Mouse (Mus musculus) lung, embryonic 16.5 days (tissue): ENCODE measurements at regions not wholly inside any gene's neighbourhood (a gene's known extent, or its start where the extent isn't known, plus 50 kb on each side); places are given as distances from the start of the nearest gene placed in this dataset.
"Not testable (repeated sequence)": the region's sequence is repeated elsewhere in the genome, so short reads cannot be mapped to it uniquely, and the experiment has no call there.

Experiments
- ATAC-seq: fragments of 200-750 bp; cut with Nextera tagmentation; 2 replicates; pipeline ENCODE4 v1.8.0; 2017; ENCODE audit warnings: low read depth, mild to moderate bottlenecking, moderate library complexity
- H3K27ac ChIP-seq: fragments of 300-500 bp; sonication (generic); 2 replicates; pipeline ENCODE4 v1.5.1; 2014; ENCODE audit warnings: mild to moderate bottlenecking, control low read depth, low read length
- H3K27me3 ChIP-seq: fragments of 300-500 bp; sonication (generic); 2 replicates; pipeline ENCODE4 v1.6.1; 2014; ENCODE audit warnings: low read depth, low read length, mixed read lengths; ENCODE audit not compliant: control insufficient read depth, insufficient read depth
- H3K36me3 ChIP-seq: fragments of 300-500 bp; sonication (generic); 2 replicates; pipeline ENCODE4 v1.6.1; 2014; ENCODE audit warnings: low read length; ENCODE audit not compliant: control insufficient read depth, insufficient read depth
- H3K4me1 ChIP-seq: fragments of 300-500 bp; sonication (generic); replicated peaks from 2 replicates; pipeline ENCODE4 v1.6.1; 2014; ENCODE audit warnings: low read length, mixed read lengths; ENCODE audit not compliant: control insufficient read depth, insufficient read depth
- H3K4me2 ChIP-seq: fragments of 300-500 bp; sonication (generic); 2 replicates; pipeline ENCODE4 v1.6.1; 2014; ENCODE audit warnings: low read depth, low read length, control low read depth
- H3K4me3 ChIP-seq: fragments of 300-500 bp; sonication (generic); 2 replicates; pipeline ENCODE4 v1.5.1; 2014; ENCODE audit warnings: mild to moderate bottlenecking, low read length, control low read depth
- H3K9ac ChIP-seq: fragments of 300-500 bp; sonication (generic); 2 replicates; pipeline ENCODE4 v1.6.1; 2014; ENCODE audit warnings: low read length, control low read depth
- H3K9me3 ChIP-seq: fragments of 300-500 bp; sonication (generic); 2 replicates; pipeline ENCODE4 v1.6.1; 2016; ENCODE audit warnings: low read length; ENCODE audit not compliant: control insufficient read depth
- WGBS: fragments of 180-500 bp; shearing (Covaris S2); extraction: QIAGEN DNeasy Blood & Tissue Kit; methylation state at CpG from one replicate; pipeline ENCODE4 v1.1.7; 2014; 5-methylcytosine and 5-hydroxymethylcytosine counted together

- no peak for ATAC-seq
- Histone ChIP-seq H3K4me2 (no peak overlapping the region), H3K4me3 (no peak overlapping the region), H3K4me1 (no peaks in the 10 kb centered on the region), H3K27me3 (no peaks in the 10 kb centered on the region), H3K36me3 (no peaks in the 10 kb centered on the region), H3K9ac (no peak overlapping the region), H3K9me3 (no peaks in the 10 kb centered on the region), H3K27ac (no peak overlapping the region)
- 79% methylated on average over 4 of the region's 4 CpGs for WGBS
These were observed 112.9 kb downstream of the Kcns3 start for GRCm38 (mm10) chr12:11037951-11038350.

- Histone ChIP-seq H3K27ac (no peak overlapping the region), H3K9me3 (no peaks in the 10 kb centered on the region), H3K4me2 (no peak overlapping the region), H3K4me3 (no peak overlapping the region), H3K9ac (no peak overlapping the region), H3K27me3 (no peaks in the 10 kb centered on the region), H3K36me3 (no peaks in the 10 kb centered on the region), H3K4me1 (no peaks in the 10 kb centered on the region)
- 51% methylated on average over 11 of the region's 11 CpGs for WGBS
- ATAC-seq = peak; percentile 68
These were observed 130.0 kb downstream of the Kcns3 start for GRCm38 (mm10) chr12:11020571-11021545.

- Histone ChIP-seq H3K27me3 (no peaks in the 10 kb centered on the region), H3K4me3 (no peak overlapping the region), H3K27ac (no peak overlapping the region), H3K4me2 (no peak overlapping the region), H3K36me3 (no peaks in the 10 kb centered on the region), H3K9ac (no peak overlapping the region), H3K9me3 (no peaks in the 10 kb centered on the region), H3K4me1 (no peaks in the 10 kb centered on the region)
- peak; percentile 43 for ATAC-seq
- WGBS = 82% methylated on average over 1 of the region's 1 CpGs
These were observed 139.7 kb downstream of the Kcns3 start for GRCm38 (mm10) chr12:11011159-11011558.

GRCm38 (mm10) chr12:10984295-10984694 is 166.6 kb downstream of the Kcns3 start:
- no peak for ATAC-seq
- H3K4me3 ChIP-seq = no peak overlapping the region
- H3K4me1 ChIP-seq = no peaks in the 10 kb centered on the region
- H3K36me3 ChIP-seq = no peaks in the 10 kb centered on the region
- no peak overlapping the region for H3K4me2 ChIP-seq
- H3K27ac ChIP-seq = no peak overlapping the region
- no peaks in the 10 kb centered on the region for H3K27me3 ChIP-seq
- no peak overlapping the region for H3K9ac ChIP-seq
- no peaks in the 10 kb centered on the region for H3K9me3 ChIP-seq
- 45% methylated on average over 3 of the region's 3 CpGs for WGBS

GRCm38 (mm10) chr12:10949184-10949583 is 201.7 kb downstream of the Kcns3 start:
- no peak overlapping the region for H3K27ac ChIP-seq
- 25% methylated on average over 5 of the region's 5 CpGs for WGBS
- no peak overlapping the region for H3K4me3 ChIP-seq
- H3K4me1 ChIP-seq = no peaks in the 10 kb centered on the region
- H3K36me3 ChIP-seq = no peaks in the 10 kb centered on the region
- H3K4me2 ChIP-seq = no peak overlapping the region
- H3K27me3 ChIP-seq = no peaks in the 10 kb centered on the region
- no peak overlapping the region for H3K9ac ChIP-seq
- no peak for ATAC-seq
- no peaks in the 10 kb centered on the region for H3K9me3 ChIP-seq

GRCm38 (mm10) chr12:10941064-10941463 is 209.8 kb downstream of the Kcns3 start:
- WGBS = 35% methylated on average over 3 of the region's 3 CpGs
- H3K4me1 ChIP-seq = no peaks in the 10 kb centered on the region
- no peak overlapping the region for H3K9ac ChIP-seq
- H3K27ac ChIP-seq = no peak overlapping the region
- no peak overlapping the region for H3K4me3 ChIP-seq
- H3K36me3 ChIP-seq = no peaks in the 10 kb centered on the region
- no peak overlapping the region for H3K4me2 ChIP-seq
- no peaks in the 10 kb centered on the region for H3K9me3 ChIP-seq
- H3K27me3 ChIP-seq = no peaks in the 10 kb centered on the region
- ATAC-seq = no peak

GRCm38 (mm10) chr12:10900054-10900453 is 250.8 kb downstream of the Kcns3 start:
- not testable (repeated sequence) for ATAC-seq, H3K4me3 ChIP-seq, H3K27me3 ChIP-seq, H3K4me2 ChIP-seq, H3K9ac ChIP-seq, H3K27ac ChIP-seq, H3K4me1 ChIP-seq, H3K9me3 ChIP-seq, H3K36me3 ChIP-seq
- WGBS = 94% methylated on average over 8 of the region's 14 CpGs

- Histone ChIP-seq H3K27me3 (no peaks in the 10 kb centered on the region), H3K4me3 (no peak overlapping the region), H3K9me3 (no peaks in the 10 kb centered on the region), H3K4me1 (no peaks in the 10 kb centered on the region), H3K36me3 (no peaks in the 10 kb centered on the region), H3K4me2 (no peak overlapping the region), H3K9ac (no peak overlapping the region), H3K27ac (no peak overlapping the region)
- ATAC-seq = no peak
These were observed 272.1 kb downstream of the Kcns3 start for GRCm38 (mm10) chr12:10878791-10879190.

GRCm38 (mm10) chr12:10874589-10875554 is 276.0 kb downstream of the Kcns3 start:
- Histone ChIP-seq H3K27ac (no peak overlapping the region), H3K4me3 (no peak overlapping the region), H3K4me2 (no peak overlapping the region), H3K4me1 (no peaks in the 10 kb centered on the region), H3K9ac (no peak overlapping the region), H3K9me3 (no peaks in the 10 kb centered on the region), H3K36me3 (no peaks in the 10 kb centered on the region), H3K27me3 (no peaks in the 10 kb centered on the region)
- no peak for ATAC-seq
- WGBS = 57% methylated on average over 9 of the region's 9 CpGs
